Mouse (Mus musculus) frontal cortex, postnatal 25 days (tissue): ENCODE measurements around the gene Fam114a2.

Source experiments
- DNase-seq, 2 experiments: peaks; one replicate each; pipeline ENCODE4 v3.0.0; 2022; ENCODE audit warnings: low spot score in 2 of 2

The Fam114a2 gene

DNA sequence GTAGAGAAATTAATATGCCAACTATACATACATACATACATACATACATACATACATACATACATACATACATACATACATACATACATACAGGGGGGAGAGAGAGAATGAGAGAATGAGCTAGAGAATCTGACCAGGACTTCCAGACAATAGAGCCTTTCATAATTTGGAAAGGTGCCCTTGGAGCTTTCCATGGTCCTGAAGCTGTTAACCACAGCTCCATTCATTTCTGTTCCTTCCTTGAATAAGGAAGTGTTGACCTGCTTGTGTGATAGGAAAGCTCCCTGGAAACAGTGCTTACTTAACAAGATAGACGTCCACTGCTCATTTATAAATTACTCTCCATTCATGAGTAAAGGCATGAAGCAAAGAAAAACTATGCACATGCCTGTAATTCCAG is 84.3 kb downstream of the Fam114a2 start:
- DNase-seq: no peak
